Mouse (Mus musculus) right cerebral cortex, adult 2 months (tissue): ENCODE measurements at regions not wholly inside any gene's neighbourhood (a gene's known extent, or its start where the extent isn't known, plus 50 kb on each side); places are given as distances from the start of the nearest gene placed in this dataset.
A peak's percentile ranks its signal among the peaks of the same experiment; 100 is the strongest.

ENCODE experiments used
- DNase-seq, 2 experiments: peaks; one replicate each; pipeline ENCODE4 v3.0.0; 2021 to 2022; ENCODE audit warnings: low spot score in 2 of 2

DNA sequence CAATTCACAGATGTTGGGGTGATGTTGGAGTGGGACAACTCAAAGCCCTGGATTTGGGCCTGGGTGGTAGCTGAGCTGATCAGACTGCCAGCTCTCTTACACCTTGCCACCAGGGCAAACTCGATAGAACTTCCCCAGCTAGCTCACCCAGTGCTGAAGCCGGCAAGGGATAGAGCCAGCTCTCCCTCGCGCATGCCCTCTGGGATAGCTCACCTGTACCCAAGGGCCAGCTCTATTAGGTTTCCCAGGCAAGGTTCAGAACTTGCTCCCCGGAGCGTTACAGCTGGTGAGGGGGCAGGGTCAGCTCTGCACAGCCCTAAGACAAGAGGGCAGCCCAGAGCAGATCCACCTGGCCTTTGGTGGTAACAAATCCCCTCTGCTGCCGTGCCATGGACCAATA lies 54.1 kb upstream of the 1700012A03Rik start:
- no peak for DNase-seq

DNA sequence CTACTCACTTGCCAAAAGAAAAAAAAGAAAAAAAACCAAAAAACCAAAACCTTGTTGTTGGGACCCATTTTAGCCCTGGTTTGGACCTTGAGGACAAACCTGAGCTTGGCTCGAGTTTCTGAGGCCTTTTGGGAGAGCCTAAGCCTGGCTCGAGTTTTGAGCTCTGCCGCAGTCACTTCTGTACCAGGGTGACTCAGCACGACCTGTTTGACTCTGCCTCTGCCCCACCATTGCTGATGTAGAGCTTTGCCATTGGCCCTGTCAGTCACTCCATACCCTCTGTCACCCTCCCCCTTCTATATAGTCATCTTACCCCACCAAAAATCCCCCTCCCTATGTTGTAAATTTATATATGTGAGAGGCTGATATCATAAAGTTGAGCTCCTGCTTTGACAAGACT lies 54.8 kb upstream of the 1700012A03Rik start:
- no peak for DNase-seq

DNA sequence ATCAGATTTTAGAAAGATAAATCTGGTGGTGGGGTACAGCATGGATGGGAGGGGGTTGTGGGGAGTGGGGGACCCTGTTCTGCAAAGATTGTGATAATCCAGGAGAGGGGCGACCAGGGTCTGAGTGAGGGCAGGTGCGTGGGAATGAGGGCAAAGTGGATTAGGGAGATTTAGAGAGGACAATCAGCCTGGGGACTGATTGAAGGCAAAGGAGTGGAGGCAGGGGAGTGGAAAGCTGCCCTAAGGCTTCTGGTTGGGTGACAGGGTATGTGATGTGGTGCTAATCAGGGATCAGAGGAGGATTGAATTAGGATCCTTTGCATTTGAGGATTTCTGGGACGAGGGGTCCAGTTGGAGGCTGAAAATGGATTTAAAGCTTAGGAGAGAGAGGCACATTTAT lies 64.3 kb upstream of the 1700012A03Rik start:
- no peak for DNase-seq

DNA sequence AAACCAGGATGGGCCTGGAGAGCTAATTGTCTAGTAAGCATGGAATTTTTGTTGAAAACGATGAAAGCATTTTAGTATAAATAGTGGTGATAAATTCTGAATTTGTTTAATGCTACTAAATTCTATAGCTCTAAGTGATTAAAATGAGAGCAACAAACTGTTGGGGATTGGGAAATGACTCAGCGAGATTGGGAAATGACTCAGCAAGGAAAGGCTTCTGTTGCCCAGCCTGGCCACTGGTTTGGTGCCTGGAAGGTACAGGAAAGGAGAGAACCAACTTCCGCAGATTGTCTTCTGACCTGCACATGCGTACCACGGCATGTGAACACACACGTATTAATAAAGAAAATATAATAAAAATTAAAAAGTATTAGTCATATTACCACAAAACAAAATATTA lies 73.3 kb upstream of the 1700012A03Rik start:
- DNase-seq, result no peak

DNA sequence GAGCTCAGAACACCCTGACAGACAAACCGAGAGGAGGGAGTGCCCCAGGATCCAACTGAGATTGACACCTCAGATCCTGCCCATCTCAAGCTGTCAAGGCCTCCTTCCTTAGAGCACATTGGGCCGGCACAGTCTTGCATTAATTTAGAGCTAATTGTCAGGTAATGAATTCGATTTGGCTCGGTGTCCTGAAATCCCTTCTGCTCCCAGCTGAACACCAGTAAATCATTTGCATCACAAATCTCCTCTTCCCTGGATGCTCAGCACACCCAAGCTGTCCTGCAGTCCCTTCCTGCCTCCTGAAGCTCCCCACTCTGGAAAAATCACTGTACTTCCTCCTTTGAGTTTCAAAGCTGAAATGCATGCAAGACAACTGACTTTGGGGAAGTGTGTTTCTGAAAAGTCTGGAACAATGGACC lies 102.0 kb upstream of the 1700012A03Rik start:
- DNase-seq, result no peak

DNA sequence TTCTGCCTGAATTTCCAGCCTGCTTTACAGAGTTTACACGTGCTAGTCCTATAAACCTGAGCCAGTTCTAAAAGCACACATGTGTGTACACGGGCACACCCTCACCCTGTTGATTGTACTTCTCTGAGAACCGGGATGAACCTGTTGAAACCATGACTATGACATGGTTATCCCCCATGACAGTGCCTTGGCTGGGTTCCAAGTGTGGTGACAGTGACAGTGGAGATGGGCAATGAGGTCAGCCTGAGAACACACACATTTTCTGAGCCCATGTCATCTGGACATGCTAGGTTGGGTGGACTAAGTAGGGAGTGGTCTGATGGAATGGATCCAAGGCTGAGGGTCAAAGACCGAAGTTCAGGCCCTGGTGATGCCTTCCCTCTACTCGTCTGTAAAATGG lies 103.5 kb upstream of the 1700012A03Rik start:
- no peak for DNase-seq

DNA sequence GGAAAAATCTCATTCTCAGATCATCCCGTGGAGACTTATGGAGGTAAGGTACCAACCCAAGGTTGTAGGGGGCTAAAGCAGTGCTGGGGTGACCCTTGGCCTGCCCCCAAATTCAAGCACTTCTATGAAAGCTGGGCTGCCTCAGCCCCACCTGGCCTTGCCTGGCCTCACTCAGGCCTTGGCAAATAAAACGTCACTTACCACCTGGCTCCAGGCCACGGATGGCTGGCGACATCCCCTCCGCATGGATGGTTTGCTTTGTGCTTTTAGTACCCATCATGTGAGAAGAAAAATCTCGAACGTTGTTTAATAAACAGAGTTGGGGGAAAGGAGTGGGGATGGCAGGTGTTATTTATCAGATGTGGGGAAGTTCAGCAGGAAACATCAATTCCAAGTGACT lies 104.7 kb upstream of the 1700012A03Rik start:
- DNase-seq, result no peak

DNA sequence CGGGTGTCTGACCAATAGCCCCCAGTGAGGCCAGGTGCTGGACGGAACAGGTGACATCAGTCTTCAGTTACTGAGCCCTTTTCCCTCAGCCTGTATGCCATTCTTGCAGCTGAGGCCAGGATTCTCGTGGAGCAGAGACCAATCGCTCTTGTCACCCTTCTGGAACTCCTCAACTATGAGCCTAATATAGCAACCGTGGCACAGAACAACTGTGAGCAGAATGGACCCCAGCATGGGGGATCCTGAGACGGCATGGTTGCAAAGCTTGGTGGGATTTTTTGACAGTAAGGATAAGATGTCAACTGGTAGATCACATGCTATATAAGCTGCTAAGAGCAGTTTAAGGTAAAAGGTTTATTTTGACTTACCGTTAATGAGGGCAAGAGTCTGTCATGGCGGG lies 105.5 kb upstream of the 1700012A03Rik start:
- DNase-seq, result no peak

DNA sequence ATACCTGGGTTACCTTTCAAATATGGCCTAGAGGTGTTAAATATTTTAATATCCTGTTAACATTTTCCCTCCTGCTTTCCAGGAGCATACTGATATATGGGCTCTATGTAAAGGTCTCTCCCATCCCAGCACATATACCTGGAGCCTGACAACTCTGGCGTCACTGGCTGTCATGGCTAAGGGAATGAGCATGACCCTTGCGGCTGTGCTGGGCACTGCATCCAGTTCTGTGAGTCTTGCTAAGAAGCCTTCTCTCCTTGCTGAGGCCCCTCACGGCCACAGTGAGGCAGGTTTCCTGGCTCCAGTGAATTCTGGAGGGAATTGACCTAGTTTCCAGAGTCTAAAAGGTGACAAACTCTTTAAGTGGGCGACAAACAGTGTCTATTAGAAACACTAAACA lies 107.3 kb upstream of the 1700012A03Rik start:
- no peak for DNase-seq

DNA sequence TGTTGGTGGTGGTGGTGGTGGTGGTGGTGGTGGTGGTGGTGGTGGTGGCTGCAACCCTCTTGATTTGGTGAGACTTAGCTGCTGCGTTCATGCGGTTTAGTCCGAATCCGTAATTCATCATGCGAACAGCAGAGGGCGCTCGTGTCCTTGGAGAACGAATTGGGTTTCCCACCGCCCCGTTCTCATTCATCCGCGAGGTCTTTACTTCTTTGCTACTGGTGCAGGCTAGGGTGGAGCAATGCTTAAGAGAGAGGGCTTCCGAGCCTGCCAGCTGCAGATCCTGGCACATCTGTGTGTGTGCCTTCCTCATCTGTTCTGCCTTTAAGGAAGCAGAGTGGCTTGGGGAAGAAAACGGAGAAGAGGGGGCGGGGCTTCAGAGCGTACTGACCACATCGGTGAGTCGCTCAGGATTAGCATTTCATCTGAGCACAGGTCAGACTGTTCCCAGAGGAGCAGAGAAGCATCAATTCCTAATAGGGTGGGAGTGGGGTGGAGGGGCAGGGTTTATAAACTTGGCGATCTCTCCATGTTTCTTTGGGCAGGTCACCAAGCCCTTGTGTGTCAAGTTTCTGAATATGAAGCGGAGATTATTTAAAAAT lies 111.7 kb upstream of the 1700012A03Rik start:
- DNase-seq, result peak; percentile 94 to 95

DNA sequence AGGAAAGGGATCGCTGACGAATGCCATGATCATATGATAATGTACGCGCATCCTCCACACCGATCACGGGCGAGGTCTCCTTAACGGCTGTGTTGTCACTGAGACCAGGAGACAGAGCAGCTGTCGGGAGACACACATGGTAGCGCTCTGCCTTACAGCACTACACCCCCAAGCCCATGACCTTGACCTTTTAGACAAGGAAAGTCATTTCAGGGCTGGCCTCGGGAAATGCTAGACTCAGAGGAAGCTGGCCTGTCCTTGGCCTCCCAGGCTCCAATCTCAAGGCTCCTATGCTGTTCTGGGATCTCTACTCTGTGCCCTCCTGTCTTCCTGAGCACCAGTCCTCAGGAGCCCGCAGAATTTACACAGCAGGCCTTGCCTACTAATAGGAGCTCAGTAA lies 112.9 kb upstream of the 1700012A03Rik start:
- DNase-seq, result no peak

DNA sequence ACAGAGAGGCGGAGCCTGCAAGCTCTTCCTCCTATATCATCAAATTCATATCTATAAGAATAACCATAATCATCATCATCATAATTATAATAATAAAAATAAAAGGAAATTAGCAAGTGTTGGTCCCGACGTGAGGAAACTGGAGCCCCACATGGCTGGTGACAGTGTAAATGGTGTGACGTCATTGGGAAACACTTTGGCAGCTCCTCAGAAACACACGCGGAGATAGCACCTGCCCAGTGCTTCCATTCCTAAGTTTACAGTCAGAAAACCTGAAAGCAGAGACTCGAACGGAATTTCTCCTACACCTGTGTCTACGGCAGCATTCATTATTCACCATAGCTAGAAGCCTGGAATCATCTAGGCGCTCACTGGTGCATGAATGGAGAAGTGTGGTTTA lies 115.2 kb upstream of the 1700012A03Rik start:
- no peak for DNase-seq

DNA sequence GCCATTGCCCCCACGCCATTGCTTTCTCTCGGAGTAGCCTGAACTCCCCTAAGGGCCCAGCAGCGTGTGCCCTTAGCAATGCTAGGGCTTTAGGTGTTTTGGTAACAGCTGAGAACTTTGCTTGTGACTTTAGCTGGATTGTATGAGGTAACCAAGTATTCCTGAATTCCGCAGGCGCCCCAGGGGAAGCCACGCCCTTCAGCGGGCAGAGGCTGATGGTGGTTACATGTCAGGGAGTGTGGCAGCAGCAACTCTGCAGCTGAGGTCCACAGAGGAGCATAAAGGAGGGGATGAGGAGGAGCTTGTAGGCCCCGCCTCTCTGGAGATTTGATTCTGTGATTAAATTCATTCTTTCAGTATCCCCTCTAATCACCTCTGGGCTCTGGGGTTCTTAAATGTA lies 116.1 kb upstream of the 1700012A03Rik start:
- DNase-seq, result no peak

DNA sequence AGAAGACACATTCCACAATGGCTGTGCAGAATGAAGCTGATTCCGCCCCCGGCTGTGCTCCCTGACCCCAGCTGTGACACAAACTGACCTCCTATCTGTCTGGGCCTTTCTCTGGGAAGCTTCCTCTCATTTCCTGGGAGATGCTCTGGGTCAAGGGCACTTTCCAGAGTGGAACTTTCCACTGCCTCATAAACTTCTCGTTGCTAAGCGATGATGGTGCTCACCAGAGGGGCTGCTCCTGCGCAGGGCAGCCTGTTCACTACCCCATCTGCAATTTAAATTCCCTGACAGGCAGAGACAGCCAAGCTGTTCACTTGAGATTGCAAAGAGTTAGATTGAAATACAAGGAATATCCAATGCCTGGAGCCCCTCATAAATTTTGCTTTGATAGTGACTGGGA lies 116.7 kb upstream of the 1700012A03Rik start:
- no peak for DNase-seq

DNA sequence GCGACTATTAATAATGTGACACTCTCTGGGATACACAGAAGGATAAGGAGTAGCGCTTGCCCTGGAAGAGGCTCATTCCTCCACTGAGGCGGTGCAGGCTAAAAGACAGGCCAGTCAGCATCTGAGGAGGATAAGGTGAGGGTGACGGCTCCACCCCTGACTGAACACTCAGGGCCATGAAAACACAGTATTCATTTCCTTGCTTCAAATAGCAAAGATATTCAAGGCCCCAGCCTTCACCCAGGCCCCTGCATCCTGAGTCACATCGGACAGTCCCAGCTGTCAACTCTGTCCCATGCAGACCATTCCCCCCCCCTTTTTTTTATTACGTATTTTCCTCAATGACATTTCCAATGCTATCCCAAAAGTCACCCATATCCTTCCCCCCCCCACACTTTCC lies 118.9 kb upstream of the 1700012A03Rik start:
- DNase-seq, result no peak

DNA sequence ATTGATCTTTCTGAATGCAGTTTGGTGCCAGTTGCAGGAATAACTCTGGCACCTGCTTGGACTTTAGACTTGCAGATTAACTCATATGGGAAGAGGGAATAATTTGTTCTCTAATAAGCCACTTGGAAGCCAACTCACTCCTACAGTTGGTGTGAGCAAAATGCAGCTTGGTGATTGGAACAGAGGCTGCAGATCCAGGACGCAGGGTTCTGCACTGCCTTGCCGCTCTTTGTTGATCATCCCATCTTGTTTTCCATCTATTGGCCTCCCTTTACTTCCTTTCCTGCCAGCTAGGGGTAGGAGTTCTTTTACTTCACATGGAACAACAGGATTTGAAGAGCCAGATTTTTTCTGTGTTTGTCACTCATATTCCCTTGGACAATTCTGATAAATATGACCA lies 120.9 kb upstream of the 1700012A03Rik start:
- no peak for DNase-seq

DNA sequence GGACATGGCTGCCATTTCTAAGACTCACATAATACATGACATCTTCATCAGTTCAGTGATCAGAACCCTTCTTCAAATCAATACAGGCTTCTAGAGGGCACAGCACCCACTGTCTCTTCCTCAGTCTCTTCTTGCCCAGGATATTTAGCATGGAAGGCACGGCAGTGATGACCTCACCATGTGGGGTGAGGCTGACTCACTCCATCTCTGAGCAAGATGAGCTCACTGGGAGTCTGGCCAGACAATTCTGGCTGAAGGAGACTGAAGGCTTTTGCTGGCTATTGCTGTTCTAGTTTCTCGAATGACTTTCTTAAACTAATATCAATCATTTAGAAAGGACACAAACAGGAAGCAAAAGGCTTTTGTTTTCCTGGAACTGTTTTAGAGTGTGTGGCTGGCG lies 122.9 kb upstream of the 1700012A03Rik start:
- peak; percentile 39 to 47 for DNase-seq

DNA sequence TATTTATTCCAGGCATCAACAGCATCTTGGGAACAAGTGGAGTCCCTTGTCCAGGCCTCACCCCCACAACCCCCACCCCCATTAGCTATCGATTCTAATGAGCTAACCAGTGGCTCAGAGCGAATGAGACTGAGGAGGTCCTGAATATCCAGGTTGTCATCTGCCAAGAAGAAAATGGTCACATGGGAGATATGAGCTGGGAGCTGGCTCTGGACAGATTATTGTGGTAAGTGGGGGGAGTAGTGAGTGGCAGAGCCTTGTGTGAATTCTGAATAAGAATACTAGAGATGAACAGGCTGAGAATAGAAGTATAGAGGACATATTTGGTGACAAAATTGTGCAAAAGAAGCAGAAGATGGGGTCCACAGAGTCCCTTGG lies 125.4 kb upstream of the 1700012A03Rik start:
- no peak for DNase-seq

DNA sequence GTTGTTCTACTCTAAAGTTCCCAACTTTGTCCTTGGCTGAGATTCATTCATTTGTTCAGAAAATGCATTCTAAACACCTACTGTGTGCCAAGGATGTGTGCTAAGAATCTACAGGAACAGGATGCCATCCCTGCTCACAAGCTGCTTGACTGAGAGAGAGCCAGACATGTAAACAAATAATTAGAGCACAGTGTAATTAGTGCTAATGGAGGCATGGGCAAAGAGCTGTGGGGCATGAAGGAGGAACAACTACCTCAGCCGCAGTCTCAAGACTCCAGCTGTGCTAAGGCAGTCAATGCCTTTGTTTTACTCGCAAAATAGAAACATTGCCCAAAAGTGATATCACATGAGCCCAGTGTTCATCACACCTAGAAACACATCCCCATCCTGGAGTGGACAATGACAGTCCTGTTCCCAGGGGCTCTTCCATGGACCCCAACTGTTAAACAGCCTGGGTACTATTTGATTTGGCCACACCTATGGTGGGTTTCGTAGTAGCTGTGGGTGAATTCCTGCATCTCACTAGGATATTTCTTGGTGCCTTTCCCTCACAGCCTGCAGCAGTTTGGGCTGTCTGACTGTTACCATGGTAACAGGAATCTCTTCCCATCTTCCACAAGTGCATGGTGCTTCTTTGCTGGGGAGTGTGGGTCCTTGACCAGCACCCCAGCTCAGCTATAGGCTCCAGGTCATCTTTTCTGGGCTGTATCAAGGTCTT lies 125.9 kb upstream of the 1700012A03Rik start:
- peak; percentile 35 to 47 for DNase-seq

DNA sequence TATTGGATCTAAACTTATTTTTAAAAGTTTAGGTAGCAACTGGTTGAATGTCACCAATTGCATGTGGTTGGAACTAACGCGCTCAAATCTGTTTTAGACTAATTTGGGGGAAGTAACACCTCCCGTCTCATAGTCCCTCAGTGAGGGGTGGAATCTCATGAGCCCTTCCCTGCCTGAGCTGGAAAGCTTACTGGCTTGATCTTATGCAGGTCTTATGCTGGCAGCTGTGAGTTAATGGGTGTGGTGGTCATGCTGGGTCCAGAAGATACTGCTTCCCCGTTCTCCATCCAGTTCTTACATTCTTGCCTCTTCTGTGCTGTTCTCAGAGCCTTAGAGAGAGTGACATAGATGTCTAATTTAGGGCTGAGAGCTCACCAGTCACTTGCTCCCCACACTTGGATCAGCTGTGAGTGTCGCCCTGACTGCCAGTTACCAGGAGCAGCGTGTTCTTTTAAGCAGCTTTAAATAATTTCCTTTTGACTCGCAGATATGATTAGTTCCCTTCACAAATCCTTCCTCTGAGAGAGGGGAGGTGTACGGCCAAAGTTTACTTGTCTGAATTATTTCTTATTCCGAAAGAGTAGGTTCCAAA lies 128.4 kb upstream of the 1700012A03Rik start:
- DNase-seq, result peak; percentile 16 to 17

DNA sequence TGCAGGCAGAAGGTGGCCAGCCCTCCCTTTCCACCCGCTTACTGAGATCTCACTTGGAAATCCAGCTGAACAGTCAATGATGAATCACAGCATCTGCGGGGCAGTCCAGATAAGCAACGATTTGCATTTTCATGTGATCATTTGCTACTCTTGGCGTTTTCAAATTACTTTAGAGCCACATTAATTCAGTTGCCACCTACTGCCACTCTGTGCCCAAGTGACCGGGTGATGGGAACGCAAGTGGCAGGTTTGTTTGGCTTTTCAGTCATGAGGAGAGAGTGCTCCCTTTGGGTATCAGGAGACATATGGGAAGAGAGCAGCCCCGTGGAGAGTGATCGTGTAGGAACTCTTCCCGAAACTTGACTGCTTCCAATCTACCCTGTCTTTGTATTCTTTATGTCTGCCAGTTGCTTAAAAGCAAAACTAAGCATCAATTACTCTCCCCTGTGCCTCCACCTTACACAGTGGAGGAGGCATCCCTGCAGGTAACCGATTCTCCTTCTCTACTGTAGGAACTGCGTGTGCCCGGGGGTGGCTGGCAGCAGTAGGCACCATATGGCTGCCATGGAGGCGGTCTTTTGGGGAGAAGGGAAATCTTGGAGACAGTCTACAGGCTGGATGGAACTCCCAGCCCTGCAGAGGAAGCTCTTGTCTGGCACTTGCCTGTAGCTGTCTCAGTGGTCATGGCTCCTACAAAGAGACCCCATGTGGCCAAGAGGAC lies 132.5 kb upstream of the 1700012A03Rik start:
- DNase-seq, result peak; percentile 78

DNA sequence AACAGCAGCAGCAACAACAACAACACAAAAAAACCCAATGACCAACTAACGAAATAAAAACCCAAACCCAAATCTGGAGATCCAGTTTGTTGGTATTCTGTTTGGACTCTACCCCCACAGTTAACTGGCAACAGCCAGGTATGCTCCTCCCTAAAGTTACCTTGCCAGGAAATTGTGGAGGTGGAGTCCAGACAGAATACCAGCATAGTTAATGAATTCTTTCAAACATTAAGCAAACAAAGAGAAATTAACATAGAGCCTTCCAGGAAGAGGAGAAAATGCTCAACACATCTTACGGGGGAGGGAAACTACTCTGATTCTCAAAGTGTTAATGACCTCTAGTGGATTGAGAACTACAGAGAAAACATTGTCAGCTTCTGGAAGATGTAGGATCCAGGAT lies 148.3 kb upstream of the 1700012A03Rik start:
- DNase-seq, result no peak

DNA sequence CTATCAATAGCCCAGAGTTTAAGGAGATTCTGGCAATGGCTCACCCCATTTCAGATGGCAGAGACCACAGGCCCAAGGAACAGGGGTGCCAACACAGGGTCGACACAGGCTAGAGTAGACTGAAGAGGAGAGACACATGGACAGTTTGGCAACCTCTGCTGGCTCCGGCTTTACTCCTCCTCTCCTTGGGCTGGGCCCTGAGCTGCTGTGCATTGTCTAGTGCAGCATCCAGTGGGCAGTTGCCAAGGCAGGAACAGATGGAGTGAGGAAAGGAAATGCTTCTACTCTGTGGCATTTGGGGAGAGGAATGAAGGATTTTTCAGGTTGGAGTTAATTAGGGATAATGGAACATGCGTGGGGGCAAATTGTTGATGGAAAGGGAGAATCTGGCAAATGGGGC lies 151.0 kb upstream of the 1700012A03Rik start:
- peak; percentile 43 to 50 for DNase-seq
